Mouse (Mus musculus): ENCODE measurements around the gene Rapsn. TPM values are rescaled to one million over a fixed set of nuclear protein-coding genes. Genes with fewer than 3 reads are reported as not detected.

The Rapsn gene
- polyA plus RNA-seq, 1 experiment from 2014 or later, result 40.9 TPM

DNA sequence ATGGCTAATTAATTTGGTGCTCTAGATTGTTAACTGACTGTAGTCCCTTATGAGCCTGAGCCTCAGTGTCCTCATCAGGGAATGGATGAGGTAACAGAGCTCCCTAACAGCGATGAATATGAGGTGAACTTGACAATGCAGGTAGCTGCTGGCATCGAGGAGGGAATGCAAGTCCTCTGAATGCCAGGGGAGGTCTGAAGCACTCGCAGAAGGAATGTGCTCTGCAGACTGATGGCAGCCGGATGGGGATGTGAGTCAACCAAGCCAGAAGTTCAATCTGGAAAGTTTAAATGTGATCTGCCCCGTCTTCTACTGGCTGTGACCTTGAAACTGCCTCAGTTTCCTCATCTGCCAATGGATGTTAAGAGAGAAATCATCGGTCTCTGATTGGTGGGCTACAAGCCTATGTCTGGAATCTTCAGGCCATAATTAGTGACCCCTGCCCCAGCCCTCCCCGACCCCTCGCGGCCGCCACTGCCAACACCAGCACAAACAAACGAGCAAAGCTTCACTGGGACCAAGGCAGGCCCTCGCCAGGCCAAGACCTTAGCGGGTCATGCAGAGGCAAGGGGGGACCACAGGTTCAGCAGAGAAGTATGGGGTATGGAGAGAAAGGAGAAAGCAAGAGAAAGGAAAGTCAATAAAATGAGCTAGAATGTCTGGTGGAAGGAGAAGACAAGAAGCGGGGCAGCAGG, 34.0 kb downstream of the Rapsn start:
- ATAC-seq (replicated peaks; ENCODE audit: extremely low read depth, insufficient read depth, low FRiP score), result no peak

DNA sequence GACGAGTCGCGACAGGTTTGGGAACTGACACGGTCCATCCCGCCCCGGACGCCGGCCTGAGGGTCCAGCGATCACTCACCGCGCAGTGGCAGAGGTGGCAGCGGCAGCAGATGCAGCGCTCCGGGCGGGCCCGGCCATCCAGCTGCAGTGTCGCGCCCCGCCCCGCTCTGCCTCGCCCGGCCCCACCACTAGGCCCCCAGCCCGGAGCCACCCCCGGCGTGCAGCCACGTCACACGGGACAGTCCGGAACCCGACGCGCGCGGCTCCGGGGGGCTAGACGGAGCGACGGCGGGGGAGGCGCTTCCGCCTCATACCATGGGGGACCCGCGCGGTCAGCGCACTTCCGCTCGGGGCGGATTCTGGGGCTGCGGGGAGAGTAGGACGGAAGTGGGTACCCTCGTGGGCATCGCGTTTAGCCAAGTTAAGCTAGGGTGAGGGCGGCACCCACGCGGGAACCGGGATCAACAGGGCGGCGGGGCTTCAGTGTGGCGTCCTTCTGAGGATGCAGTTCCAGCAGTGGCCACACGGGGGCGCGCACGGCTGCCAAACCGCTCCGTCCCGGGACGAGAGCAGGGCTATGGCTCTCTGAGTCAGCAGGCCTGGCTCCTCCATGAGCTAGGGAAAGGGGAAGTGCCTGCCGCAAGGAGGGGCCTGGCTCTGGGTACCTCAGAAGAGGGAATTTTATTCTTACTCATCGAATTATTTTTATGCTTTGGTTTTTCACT, 34.8 kb downstream of the Rapsn start, which contains the start of gene Slc39a13:
Gene Slc39a13 (minus strand): TSS at position 342 of the 725 bp plus-strand sequence.
- H3K4me2 ChIP-seq (ENCODE audit: low read depth, low read length), result peak within 1 kb of the TSS; percentile 85
- H3K9ac ChIP-seq (ENCODE audit: low read length), result peak within 1 kb of the TSS; percentile 84
- no peaks in the 10 kb centered on the region for H3K27me3 ChIP-seq (ENCODE audit: control insufficient read depth, insufficient read depth, low read length)
- peaks cover 2% of the 10 kb centered on the region; the same call in 1 of the 2 replicates for H3K36me3 ChIP-seq (ENCODE audit: control insufficient read depth, insufficient read depth)
- under 1% methylated on average over 69 of the region's 69 CpGs for WGBS
- peak within 1 kb of the TSS; percentile 92 for H3K27ac ChIP-seq (ENCODE audit: low read length)
- ATAC-seq (replicated peaks; ENCODE audit: extremely low read depth, insufficient read depth, low FRiP score), result peak; percentile 95
- H3K4me3 ChIP-seq (ENCODE audit: low read length), result peak within 1 kb of the TSS; percentile 69
- no peaks in the 10 kb centered on the region for H3K9me3 ChIP-seq (replicated peaks; ENCODE audit: control insufficient read depth, low read length)
- peaks cover 29% of the 10 kb centered on the region for H3K4me1 ChIP-seq (ENCODE audit: control insufficient read depth, insufficient read depth, low read length)

More for the DNA sequence above, 34.0 kb downstream of the Rapsn start:
- Histone ChIP-seq H3K36me3 (ENCODE audit: control insufficient read depth, insufficient read depth) (peaks cover 5% of the 10 kb centered on the region; the same call in 1 of the 2 replicates), H3K27me3 (ENCODE audit: control insufficient read depth, insufficient read depth, low read length) (no peaks in the 10 kb centered on the region), H3K4me1 (ENCODE audit: control insufficient read depth, insufficient read depth, low read length) (peaks cover 29% of the 10 kb centered on the region), H3K27ac (ENCODE audit: low read length) (peak overlapping the region; percentile 92), H3K9me3 (replicated peaks; ENCODE audit: control insufficient read depth, low read length) (no peaks in the 10 kb centered on the region), H3K4me3 (ENCODE audit: low read length) (peak overlapping the region; percentile 69), H3K9ac (ENCODE audit: low read length) (peak overlapping the region; percentile 84), H3K4me2 (ENCODE audit: low read depth, low read length) (peak overlapping the region; percentile 85)
- 6% methylated on average over 14 of the region's 14 CpGs for WGBS

GRCm38 (mm10) chr2:91071059-91071458, 35.6 kb downstream of the Rapsn start:
- H3K4me1 ChIP-seq (ENCODE audit: control insufficient read depth, insufficient read depth, low read length), result peaks cover 29% of the 10 kb centered on the region
- ATAC-seq (replicated peaks; ENCODE audit: extremely low read depth, insufficient read depth, low FRiP score), result no peak
- H3K27me3 ChIP-seq (ENCODE audit: control insufficient read depth, insufficient read depth, low read length), result no peaks in the 10 kb centered on the region
- no peaks in the 10 kb centered on the region for H3K9me3 ChIP-seq (replicated peaks; ENCODE audit: control insufficient read depth, low read length)
- 86% methylated on average over 10 of the region's 10 CpGs for WGBS
- peak overlapping the region; percentile 85 for H3K4me2 ChIP-seq (ENCODE audit: low read depth, low read length)
- peak overlapping the region; percentile 69 for H3K4me3 ChIP-seq (ENCODE audit: low read length)
- H3K27ac ChIP-seq (ENCODE audit: low read length), result peak overlapping the region; percentile 92
- peak overlapping the region; percentile 84 for H3K9ac ChIP-seq (ENCODE audit: low read length)
- H3K36me3 ChIP-seq (ENCODE audit: control insufficient read depth, insufficient read depth), result peaks cover 2% of the 10 kb centered on the region; the same call in 1 of the 2 replicates

- Histone ChIP-seq H3K4me3 (ENCODE audit: low read length) (no peak overlapping the region), H3K4me1 (ENCODE audit: control insufficient read depth, insufficient read depth, low read length) (peaks cover 26% of the 10 kb centered on the region), H3K27ac (ENCODE audit: low read length) (no peak overlapping the region), H3K4me2 (ENCODE audit: low read depth, low read length) (no peak overlapping the region), H3K9ac (ENCODE audit: low read length) (no peak overlapping the region), H3K27me3 (ENCODE audit: control insufficient read depth, insufficient read depth, low read length) (no peaks in the 10 kb centered on the region), H3K36me3 (ENCODE audit: control insufficient read depth, insufficient read depth) (peaks cover under 1% of the 10 kb centered on the region; the same call in 1 of the 2 replicates), H3K9me3 (replicated peaks; ENCODE audit: control insufficient read depth, low read length) (no peaks in the 10 kb centered on the region)
- ATAC-seq (replicated peaks; ENCODE audit: extremely low read depth, insufficient read depth, low FRiP score), result no peak
- WGBS, result 34% methylated on average over 1 of the region's 1 CpGs
These were observed 36.7 kb downstream of the Rapsn start for GRCm38 (mm10) chr2:91072092-91072491.

DNA sequence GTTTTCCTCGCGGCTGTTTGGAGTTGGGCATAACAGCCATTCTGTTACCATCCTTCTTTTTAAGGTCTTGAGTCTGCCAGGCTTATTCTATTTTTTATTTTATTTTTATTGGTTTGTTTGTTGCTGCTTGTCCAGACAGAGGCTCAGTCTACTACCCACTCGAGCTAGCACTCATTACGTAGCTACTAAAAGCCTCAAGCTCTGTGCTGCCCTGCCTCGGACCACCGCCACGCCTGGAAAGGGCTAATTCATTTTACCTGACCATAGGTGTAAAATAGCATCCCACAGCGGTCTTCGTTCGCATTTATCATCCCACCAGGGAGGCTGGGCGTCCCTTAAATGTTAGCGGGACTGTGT, 42.5 kb downstream of the Rapsn start:
- Histone ChIP-seq H3K4me1 (ENCODE audit: control insufficient read depth, insufficient read depth, low read length) (peaks cover 10% of the 10 kb centered on the region; the same call in 1 of the 2 replicates), H3K27ac (ENCODE audit: low read length) (no peak overlapping the region), H3K27me3 (ENCODE audit: control insufficient read depth, insufficient read depth, low read length) (no peaks in the 10 kb centered on the region)

DNA sequence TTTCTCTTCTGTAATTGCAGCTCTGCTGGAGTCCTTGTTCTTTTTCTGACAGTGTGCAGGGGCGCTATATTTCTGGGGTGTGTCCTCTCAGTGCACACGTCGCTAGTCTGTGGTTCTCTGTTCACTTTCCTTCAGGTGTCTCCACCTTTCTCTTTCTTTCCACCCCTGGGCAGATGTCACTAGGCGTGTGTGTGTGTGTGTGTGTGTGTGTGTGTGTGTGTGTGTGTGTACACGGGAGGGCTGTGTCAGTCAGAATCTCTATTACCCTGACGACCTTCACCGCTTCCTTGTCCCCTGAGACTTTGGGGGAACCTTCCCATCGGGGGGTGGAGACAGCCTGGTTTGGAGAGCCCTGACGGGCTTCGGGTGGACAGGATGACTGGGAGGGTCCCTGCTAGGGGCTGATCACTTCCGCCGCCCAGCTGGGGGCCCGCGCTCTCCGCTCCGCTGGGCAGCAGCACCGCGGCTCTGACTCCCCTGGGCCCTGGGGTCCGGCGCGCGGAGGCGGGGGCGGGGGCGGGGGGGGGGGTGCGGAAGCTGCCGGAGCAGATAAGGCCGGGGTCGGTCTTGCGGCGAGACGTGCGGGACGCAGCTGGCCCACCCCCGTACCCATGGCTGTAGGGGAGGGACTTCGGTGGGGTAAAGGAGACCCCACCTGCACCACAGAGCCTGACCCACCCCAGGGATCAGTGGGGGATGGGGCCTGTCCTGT, 43.0 kb downstream of the Rapsn start:
- no peaks in the 10 kb centered on the region for H3K9me3 ChIP-seq (replicated peaks; ENCODE audit: control insufficient read depth, low read length)
- H3K4me3 ChIP-seq (ENCODE audit: low read length), result peak overlapping the region; percentile 67
- peaks cover 10% of the 10 kb centered on the region; the same call in 1 of the 2 replicates for H3K4me1 ChIP-seq (ENCODE audit: control insufficient read depth, insufficient read depth, low read length)
- H3K9ac ChIP-seq (ENCODE audit: low read length), result peak overlapping the region; percentile 83
- H3K27ac ChIP-seq (ENCODE audit: low read length), result no peak overlapping the region; the same call in 1 of the 2 replicates
- ATAC-seq (replicated peaks; ENCODE audit: extremely low read depth, insufficient read depth, low FRiP score), result peak; percentile 59
- H3K27me3 ChIP-seq (ENCODE audit: control insufficient read depth, insufficient read depth, low read length), result no peaks in the 10 kb centered on the region
- no peaks in the 10 kb centered on the region for H3K36me3 ChIP-seq (ENCODE audit: control insufficient read depth, insufficient read depth)
- WGBS, result under 1% methylated on average over 28 of the region's 36 CpGs
- H3K4me2 ChIP-seq (ENCODE audit: low read depth, low read length), result peak overlapping the region; percentile 97

More for the DNA sequence above, 42.5 kb downstream of the Rapsn start:
- Histone ChIP-seq H3K36me3 (ENCODE audit: control insufficient read depth, insufficient read depth) (no peaks in the 10 kb centered on the region), H3K4me2 (ENCODE audit: low read depth, low read length) (peak overlapping the region; percentile 97), H3K4me3 (ENCODE audit: low read length) (peak overlapping the region; percentile 67), H3K9me3 (replicated peaks; ENCODE audit: control insufficient read depth, low read length) (no peaks in the 10 kb centered on the region), H3K9ac (ENCODE audit: low read length) (peak overlapping the region; percentile 83)
- ATAC-seq (replicated peaks; ENCODE audit: extremely low read depth, insufficient read depth, low FRiP score), result no peak
- WGBS, result 27% methylated on average over 12 of the region's 12 CpGs

DNA sequence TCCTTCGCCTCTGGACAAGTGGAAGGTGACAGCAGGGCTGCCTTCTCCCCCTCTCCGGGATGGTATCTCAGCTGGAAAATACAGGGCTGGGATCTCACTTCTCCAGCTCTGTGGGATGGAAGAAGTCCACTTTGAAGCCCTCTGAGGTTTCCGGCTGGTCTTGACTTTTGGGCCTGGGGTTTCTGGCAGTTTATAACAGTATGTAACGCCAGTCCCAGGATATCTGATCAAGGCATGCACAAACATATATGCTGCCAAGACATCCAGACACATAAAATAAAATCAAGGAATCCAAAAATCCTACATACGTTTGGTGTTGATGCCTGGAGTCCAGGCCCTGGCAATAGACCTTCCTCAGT, 43.6 kb downstream of the Rapsn start:
- no peak overlapping the region; the same call in 1 of the 2 replicates for H3K27ac ChIP-seq (ENCODE audit: low read length)
- ATAC-seq (replicated peaks; ENCODE audit: extremely low read depth, insufficient read depth, low FRiP score), result no peak; the same call in 1 of the 2 replicates
- no peaks in the 10 kb centered on the region for H3K27me3 ChIP-seq (ENCODE audit: control insufficient read depth, insufficient read depth, low read length)
- no peaks in the 10 kb centered on the region for H3K36me3 ChIP-seq (ENCODE audit: control insufficient read depth, insufficient read depth)
- peaks cover 10% of the 10 kb centered on the region; the same call in 1 of the 2 replicates for H3K4me1 ChIP-seq (ENCODE audit: control insufficient read depth, insufficient read depth, low read length)
- peak overlapping the region; percentile 97 for H3K4me2 ChIP-seq (ENCODE audit: low read depth, low read length)
- 27% methylated on average over 5 of the region's 5 CpGs for WGBS
- H3K9me3 ChIP-seq (replicated peaks; ENCODE audit: control insufficient read depth, low read length), result no peaks in the 10 kb centered on the region
- peak overlapping the region; percentile 83 for H3K9ac ChIP-seq (ENCODE audit: low read length)
- peak overlapping the region; percentile 67 for H3K4me3 ChIP-seq (ENCODE audit: low read length)

GRCm38 (mm10) chr2:91080784-91081513, 45.5 kb downstream of the Rapsn start:
- H3K4me3 ChIP-seq (ENCODE audit: low read length), result no peak overlapping the region
- no peak for ATAC-seq (replicated peaks; ENCODE audit: extremely low read depth, insufficient read depth, low FRiP score)
- no peaks in the 10 kb centered on the region for H3K9me3 ChIP-seq (replicated peaks; ENCODE audit: control insufficient read depth, low read length)
- no peaks in the 10 kb centered on the region for H3K36me3 ChIP-seq (ENCODE audit: control insufficient read depth, insufficient read depth)
- peaks cover 9% of the 10 kb centered on the region; the same call in 1 of the 2 replicates for H3K4me1 ChIP-seq (ENCODE audit: control insufficient read depth, insufficient read depth, low read length)
- WGBS, result 79% methylated on average over 8 of the region's 8 CpGs
- no peaks in the 10 kb centered on the region for H3K27me3 ChIP-seq (ENCODE audit: control insufficient read depth, insufficient read depth, low read length)
- H3K27ac ChIP-seq (ENCODE audit: low read length), result no peak overlapping the region
- no peak overlapping the region for H3K9ac ChIP-seq (ENCODE audit: low read length)
- no peak overlapping the region for H3K4me2 ChIP-seq (ENCODE audit: low read depth, low read length)
